Mouse (Mus musculus) small intestine, adult 10 weeks (tissue): ENCODE measurements around the gene Cir1. TPM values are rescaled to one million over a fixed set of nuclear protein-coding genes. Genes with fewer than 3 reads are reported as not detected.

Experiments
- polyA plus RNA-seq: library from polyadenylated mRNA; stranded (reverse); fragments of 350-450 nt; fragmentation: Illumina TruSeq; extraction: RNeasy Lipid Tissue Mini Kit (QIAGEN cat#74804); gene quantifications from one replicate; pipeline ENCODE4 v1.2.3, GENCODE M21; 2014; ENCODE audit warnings: low replicate concordance

The Cir1 gene
- 52.0 TPM for polyA plus RNA-seq

DNA sequence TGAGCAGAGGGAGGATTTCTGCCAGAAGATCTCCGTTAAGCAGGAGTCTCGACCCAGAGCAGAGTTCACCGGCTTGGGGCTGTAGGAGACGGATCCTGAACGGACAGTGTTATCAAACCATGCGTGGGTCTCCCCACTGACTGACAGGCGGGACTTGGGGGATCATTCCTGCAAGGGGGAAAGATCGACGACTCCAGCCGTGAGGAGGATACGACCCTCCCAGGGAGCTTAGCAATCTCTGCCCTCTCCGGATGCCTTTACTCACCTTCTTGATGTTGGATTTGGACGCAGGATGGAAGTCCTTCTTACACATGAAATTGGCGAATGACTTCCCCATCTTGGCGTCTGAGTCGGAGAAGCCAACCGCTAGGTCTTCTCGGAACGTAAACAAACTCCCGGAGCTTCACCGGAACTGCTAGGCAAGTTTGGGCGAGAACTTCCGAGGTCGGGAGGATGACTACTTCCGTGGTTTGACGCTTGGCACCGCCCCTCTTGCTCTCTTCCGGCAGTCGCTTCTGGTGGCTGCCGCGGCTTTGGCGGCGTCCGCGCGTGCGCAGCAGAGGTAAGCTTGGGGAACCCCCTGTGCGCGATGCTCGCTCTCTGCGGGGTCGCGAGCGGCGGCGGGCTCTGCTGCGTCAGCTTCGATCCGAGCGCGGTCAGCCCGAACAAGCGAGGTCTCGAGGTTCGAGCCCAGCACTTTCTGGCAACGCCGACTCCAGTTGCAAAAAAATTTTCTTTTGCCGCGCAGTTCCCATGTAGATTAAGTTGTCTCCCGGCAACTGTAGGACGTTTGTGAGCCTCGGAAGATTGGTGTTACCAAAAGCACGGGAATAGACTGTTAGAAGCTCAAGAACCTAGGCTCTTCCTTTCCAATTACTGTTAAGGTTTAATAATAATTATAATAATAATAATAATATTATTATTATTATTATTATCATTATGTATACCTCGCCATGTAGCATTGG, at the start of gene Cir1, which contains the start of gene Scrn3:
Gene Cir1, minus strand, starts transcription at position 550 of the 965 bp plus-strand sequence.
Gene Scrn3, plus strand, starts transcription at position 450 of the 965 bp plus-strand sequence.

DNA sequence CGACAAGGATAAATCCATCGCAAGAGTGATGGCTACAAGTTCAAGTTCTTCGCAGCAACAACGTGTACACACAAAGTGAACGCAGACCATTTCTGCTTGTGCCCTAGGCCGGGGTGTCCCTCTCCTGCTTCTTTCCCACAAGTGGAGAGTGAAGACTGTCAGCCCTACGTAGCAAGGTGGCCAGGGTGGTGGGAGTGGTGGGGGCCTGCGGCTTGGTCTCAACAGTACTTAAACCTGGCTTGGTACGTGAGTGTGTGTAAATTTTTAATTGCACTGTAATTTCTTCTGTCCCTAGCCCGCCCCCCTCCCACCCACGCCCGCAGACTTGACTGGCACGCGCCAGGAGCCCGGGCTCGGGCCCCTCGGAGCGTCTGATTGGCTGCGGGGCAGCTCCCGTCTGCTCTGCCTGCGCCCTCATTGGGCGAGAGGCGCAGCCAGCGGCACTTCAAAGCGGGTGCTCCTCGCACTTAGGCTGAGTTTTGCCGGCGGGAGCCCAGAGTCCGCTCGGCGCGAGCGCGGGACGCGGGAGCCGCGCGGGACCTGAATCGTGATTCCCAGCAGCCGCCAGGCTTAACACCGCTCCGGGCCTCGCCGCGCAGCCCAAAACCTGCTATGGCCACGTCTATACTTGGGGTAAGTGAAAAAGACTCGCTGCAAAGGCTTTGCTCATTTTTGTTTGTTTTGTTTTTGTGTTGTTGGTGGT, 40.9 kb downstream of the Cir1 start, which contains the start of gene Sp9:
Gene Sp9, plus strand, starts transcription at position 467 of the 703 bp plus-strand sequence.

Other genes with a start within 250 kb of the Cir1 start
- gene Ola1, start 93.8 kb downstream of the Cir1 start, polyA plus RNA-seq: 128 TPM
- gene Sp9, start 40.8 kb downstream of the Cir1 start, polyA plus RNA-seq: not detected
- 28.3 TPM for gene Scrn3, start 100 bp downstream of the Cir1 start, polyA plus RNA-seq
- gene Gpr155, start 73.9 kb upstream of the Cir1 start, polyA plus RNA-seq: 130 TPM
- gene Wipf1, start 217.0 kb upstream of the Cir1 start, polyA plus RNA-seq: 44.1 TPM